ENCODE assay signal across 24 mouse cellular contexts in genomic region chr3:51302971-51303476, GRCm38 (mm10). TPM values are rescaled to one million over a fixed set of nuclear protein-coding genes. Genes with fewer than 3 reads are reported as not detected.
DNase-seq lines count a peak whose midpoint lies in the region; ATAC-seq lines count a peak whose summit lies in the region.
"Had no signal": no experiment of that assay in that cellular context is flagged by ENCODE, and none has a peak within 500 bp of the region (broad histone marks: within the 10 kb centered on the region; RNA-seq: fewer than 3 reads in every experiment).

No protein-coding gene starts in this region.

- no peaks in the 10 kb centered on the region for H3K27me3 ChIP-seq in heart, embryonic 10.5 days (ENCODE audit: insufficient read depth, poor library complexity, severe bottlenecking)
- H3K27me3 ChIP-seq in neural tube, embryonic 15.5 days (replicated peaks): no peaks in the 10 kb centered on the region
- H3K27me3 ChIP-seq: CH12.LX; embryonic facial prominence, embryonic 15.5 days; limb, embryonic 12.5 days; midbrain, embryonic 12.5 days; Patski had no signal

- no peak overlapping the region for H3K4me3 ChIP-seq in heart, embryonic 10.5 days
- no peak overlapping the region for H3K4me3 ChIP-seq in neural tube, embryonic 15.5 days (replicated peaks)
- H3K4me3 ChIP-seq: embryonic facial prominence, embryonic 15.5 days; limb, embryonic 12.5 days; midbrain, embryonic 12.5 days had no signal

- DNase-seq in heart, embryonic 10.5 days (ENCODE audit: low spot score): peak; percentile 62
- DNase-seq in heart, postnatal 14 days: no peak
- peak; percentile 16 for DNase-seq in kidney, postnatal 10 days
- no peak for DNase-seq in kidney, postnatal 14 days
- peak; percentile 1 for DNase-seq in neural tube, embryonic 10.5 days (ENCODE audit: extremely low spot score, low spot score)
- DNase-seq: adrenal gland, postnatal 36 days; cerebellum, adult 11 months; cerebellum, adult 9-11 months; kidney, adult 18-20 months; liver, postnatal 0 days; thymus, postnatal 25 days had no signal

- H3K9ac ChIP-seq in neural tube, embryonic 15.5 days (replicated peaks): no peak overlapping the region
- H3K9ac ChIP-seq: embryonic facial prominence, embryonic 15.5 days; hindbrain, embryonic 14.5 days; limb, embryonic 12.5 days; liver, postnatal 0 days; midbrain, embryonic 12.5 days had no signal

- no peak overlapping the region for H3K4me2 ChIP-seq in neural tube, embryonic 15.5 days
- H3K4me2 ChIP-seq: embryonic facial prominence, embryonic 15.5 days; hindbrain, embryonic 14.5 days; limb, embryonic 12.5 days; liver, embryonic 11.5 days; midbrain, embryonic 12.5 days had no signal

- H3K4me1 ChIP-seq in heart, embryonic 10.5 days: peaks cover 21% of the 10 kb centered on the region
- H3K4me1 ChIP-seq in neural tube, embryonic 15.5 days: no peaks in the 10 kb centered on the region
- H3K4me1 ChIP-seq: embryonic facial prominence, embryonic 15.5 days; limb, embryonic 12.5 days; midbrain, embryonic 12.5 days had no signal

- intact Hi-C loops in heart, postnatal 14 days (cut with DNase I): no loop called here

- 62% methylated on average over 3 of the region's 3 CpGs for WGBS in heart, embryonic 10.5 days
- whole genome bisulfite sequencing in neural tube, embryonic 15.5 days: 92% methylated on average over 3 of the region's 3 CpGs

- H3K36me3 ChIP-seq in heart, embryonic 10.5 days: peaks cover 13% of the 10 kb centered on the region
- H3K36me3 ChIP-seq in neural tube, embryonic 15.5 days: peaks cover 8% of the 10 kb centered on the region; the same call in 1 of the 2 replicates

- no peak for ATAC-seq in neural tube, embryonic 15.5 days (ENCODE audit: low FRiP score)
- ATAC-seq in CD4-positive, CD25-positive, alpha-beta regulatory T cell, adult 4 months: no peak
- ATAC-seq: forebrain, embryonic 14.5 days; inflammation-experienced regulatory T-cells, adult 6 months; liver, postnatal 0 days; Patski had no signal

- no peaks in the 10 kb centered on the region for H3K9me3 ChIP-seq in heart, embryonic 10.5 days
- H3K9me3 ChIP-seq in neural tube, embryonic 15.5 days (replicated peaks): no peaks in the 10 kb centered on the region
- H3K9me3 ChIP-seq: embryonic facial prominence, embryonic 15.5 days; G1E; limb, embryonic 12.5 days; midbrain, embryonic 12.5 days had no signal

- peak overlapping the region; percentile 71 for H3K27ac ChIP-seq in heart, embryonic 10.5 days
- H3K27ac ChIP-seq in neural tube, embryonic 15.5 days (replicated peaks): no peak overlapping the region
- H3K27ac ChIP-seq: embryonic facial prominence, embryonic 15.5 days; hindbrain, embryonic 14.5 days; kidney, postnatal 0 days; limb, embryonic 12.5 days; midbrain, embryonic 12.5 days had no signal

RNA-seq across cellular contexts. Expression of gene Elf2, which starts 37.4 kb away (rescaled TPM):
- polyA plus RNA-seq in heart, embryonic 10.5 days (2016; fragmentation: Nextera tagmentation; extraction: Ambion mirVana): 40.1 and 43.5 TPM in 2 replicates
- 10 to 100 TPM; 72.0 to 72.9 TPM for total RNA-seq in heart, postnatal 14 days (2021)
- polyA plus RNA-seq in neural tube, embryonic 15.5 days (2015; fragmentation: Nextera tagmentation; extraction: Ambion mirVana): 30.0 and 42.4 TPM in 2 replicates
- polyA plus RNA-seq in CD4-positive, CD25-positive, alpha-beta regulatory T cell, adult 4 months (2017; shearing (Covaris generic)): 10 to 100 TPM; 55.9 to 66.9 TPM

Comparison
In these comparisons a context has a peak if more than half of its experiments do, and no peak if none do; other contexts are left out.
1. DNase-seq: peak in heart, embryonic 10.5 days (single experiment), kidney, postnatal 10 days (single experiment) and neural tube, embryonic 10.5 days (single experiment); none in heart, postnatal 14 days (0 of 2) and kidney, postnatal 14 days (single experiment).